Mouse (Mus musculus): Measurements from ENCODE around the gene Grpel1. TPM values are rescaled to one million over a fixed set of nuclear protein-coding genes. Genes with fewer than 3 reads are reported as not detected.

The Grpel1 gene
- polyA plus RNA-seq, 1 experiment: 28.8 TPM

DNA sequence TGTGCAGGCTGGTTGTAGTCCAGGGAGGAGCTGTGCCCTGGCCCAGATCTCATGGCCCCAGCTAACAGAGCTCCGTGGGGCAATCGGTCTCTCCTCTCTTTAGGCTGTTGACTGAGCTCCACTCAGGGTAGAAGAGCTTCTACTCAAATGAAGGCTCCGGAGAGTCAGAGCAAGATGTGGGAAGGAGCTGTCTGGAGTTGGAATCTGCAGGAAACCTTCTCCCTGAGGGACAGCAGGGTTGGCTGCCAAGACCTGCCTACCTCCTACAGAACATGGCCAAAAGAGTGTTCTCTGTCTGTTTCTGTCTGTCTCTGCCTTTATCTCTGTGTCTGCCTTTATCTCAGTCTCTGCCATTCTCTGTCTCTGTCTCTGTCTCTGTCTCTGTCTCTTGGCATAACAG lies 35.2 kb upstream of the Grpel1 start:
- H3K27me3 ChIP-seq (ENCODE audit: control insufficient read depth, insufficient read depth, low read length, poor library complexity, severe bottlenecking): no peaks in the 10 kb centered on the region
- no peak overlapping the region for H3K4me3 ChIP-seq (ENCODE audit: low read depth, low read length)
- no peaks in the 10 kb centered on the region for H3K9me3 ChIP-seq (replicated peaks; ENCODE audit: control insufficient read depth, insufficient read depth, low read length, poor library complexity, severe bottlenecking)
- no peaks in the 10 kb centered on the region for H3K36me3 ChIP-seq (ENCODE audit: control insufficient read depth, insufficient read depth, low read length, poor library complexity, severe bottlenecking)
- no peak overlapping the region for H3K9ac ChIP-seq (ENCODE audit: low read depth, poor library complexity, severe bottlenecking)
- TF ChIP-seq CTCF (IDR thresholded peaks at IDR 0.05; ENCODE audit: low read depth, low read length) (no peak), EP300 (IDR thresholded peaks at IDR 0.05; ENCODE audit: insufficient read depth, low read depth, low read length) (no peak), POLR2A (IDR thresholded peaks at IDR 0.05; ENCODE audit: insufficient read depth, low read length) (no peak)
- no peaks in the 10 kb centered on the region for H3K4me1 ChIP-seq (ENCODE audit: control insufficient read depth, insufficient read depth, low read length)
- H3K27ac ChIP-seq (ENCODE audit: insufficient read depth, low read length): no peak overlapping the region

DNA sequence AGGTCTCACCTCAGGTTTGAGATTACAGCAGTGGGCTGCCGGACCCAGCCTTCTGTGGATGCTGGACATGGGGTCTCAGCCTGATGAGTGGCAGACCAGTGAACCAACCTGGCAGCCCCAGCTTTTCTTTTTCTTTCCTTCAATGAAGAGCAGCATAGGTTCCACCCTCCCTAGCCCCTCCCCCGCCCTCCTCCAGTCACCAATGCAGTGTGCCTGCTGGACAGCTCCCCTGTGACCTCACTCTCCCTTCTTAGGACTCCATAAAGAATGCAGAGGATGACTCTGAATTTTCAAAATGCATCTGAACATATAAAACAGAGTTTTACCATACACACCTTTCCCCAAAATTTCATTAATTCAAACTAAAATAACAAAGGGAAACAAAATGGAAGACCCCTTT lies 33.1 kb upstream of the Grpel1 start:
- no peaks in the 10 kb centered on the region for H3K9me3 ChIP-seq (replicated peaks; ENCODE audit: control insufficient read depth, insufficient read depth, low read length, poor library complexity, severe bottlenecking)
- no peak overlapping the region for H3K9ac ChIP-seq (ENCODE audit: low read depth, poor library complexity, severe bottlenecking)
- H3K27ac ChIP-seq (ENCODE audit: insufficient read depth, low read length): no peak overlapping the region
- H3K4me1 ChIP-seq (ENCODE audit: control insufficient read depth, insufficient read depth, low read length): no peaks in the 10 kb centered on the region
- no peak for TF ChIP-seq CTCF (IDR thresholded peaks at IDR 0.05; ENCODE audit: low read depth, low read length)
- no peak for TF ChIP-seq EP300 (IDR thresholded peaks at IDR 0.05; ENCODE audit: insufficient read depth, low read depth, low read length)
- TF ChIP-seq POLR2A (IDR thresholded peaks at IDR 0.05; ENCODE audit: insufficient read depth, low read length): no peak
- no peak overlapping the region for H3K4me3 ChIP-seq (ENCODE audit: low read depth, low read length)
- no peaks in the 10 kb centered on the region for H3K36me3 ChIP-seq (ENCODE audit: control insufficient read depth, insufficient read depth, low read length, poor library complexity, severe bottlenecking)
- no peaks in the 10 kb centered on the region for H3K27me3 ChIP-seq (ENCODE audit: control insufficient read depth, insufficient read depth, low read length, poor library complexity, severe bottlenecking)

DNA sequence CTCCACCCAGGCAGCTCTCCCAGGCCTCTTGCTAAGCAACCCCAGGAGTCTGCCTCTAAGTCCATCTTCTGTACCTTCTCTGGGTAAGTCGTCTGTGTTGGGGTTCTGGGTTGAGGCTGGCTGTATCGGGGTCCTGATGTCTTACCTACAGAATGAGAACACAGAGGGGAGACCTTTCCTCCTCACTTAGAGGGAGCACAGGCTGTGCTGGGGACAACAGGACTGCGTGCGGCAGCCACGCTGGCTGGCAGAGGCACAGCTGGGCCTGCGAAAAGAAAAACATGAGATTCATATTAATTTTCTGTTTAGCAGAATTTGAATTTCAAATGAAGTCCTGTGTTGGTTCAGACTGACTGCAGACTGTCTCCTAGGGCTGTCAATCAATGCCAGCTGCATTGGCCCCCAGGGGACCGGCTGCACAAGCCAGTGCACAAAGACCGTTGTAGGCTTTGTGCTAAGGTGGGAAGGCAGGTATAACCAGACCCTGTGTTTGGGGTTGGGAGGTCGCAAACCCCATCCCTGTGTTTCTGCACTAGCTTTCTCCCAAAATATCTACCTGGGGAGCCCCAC lies 30.3 kb upstream of the Grpel1 start:
- no peak overlapping the region for H3K27ac ChIP-seq (ENCODE audit: insufficient read depth, low read length)
- H3K9ac ChIP-seq (ENCODE audit: low read depth, poor library complexity, severe bottlenecking): no peak overlapping the region
- no peaks in the 10 kb centered on the region for H3K9me3 ChIP-seq (replicated peaks; ENCODE audit: control insufficient read depth, insufficient read depth, low read length, poor library complexity, severe bottlenecking)
- H3K4me1 ChIP-seq (ENCODE audit: control insufficient read depth, insufficient read depth, low read length): no peaks in the 10 kb centered on the region
- H3K27me3 ChIP-seq (ENCODE audit: control insufficient read depth, insufficient read depth, low read length, poor library complexity, severe bottlenecking): no peaks in the 10 kb centered on the region
- no peak overlapping the region for H3K4me3 ChIP-seq (ENCODE audit: low read depth, low read length)
- no peak for TF ChIP-seq EP300 (IDR thresholded peaks at IDR 0.05; ENCODE audit: insufficient read depth, low read depth, low read length)
- TF ChIP-seq CTCF (IDR thresholded peaks at IDR 0.05; ENCODE audit: low read depth, low read length): no peak
- no peaks in the 10 kb centered on the region for H3K36me3 ChIP-seq (ENCODE audit: control insufficient read depth, insufficient read depth, low read length, poor library complexity, severe bottlenecking)

DNA sequence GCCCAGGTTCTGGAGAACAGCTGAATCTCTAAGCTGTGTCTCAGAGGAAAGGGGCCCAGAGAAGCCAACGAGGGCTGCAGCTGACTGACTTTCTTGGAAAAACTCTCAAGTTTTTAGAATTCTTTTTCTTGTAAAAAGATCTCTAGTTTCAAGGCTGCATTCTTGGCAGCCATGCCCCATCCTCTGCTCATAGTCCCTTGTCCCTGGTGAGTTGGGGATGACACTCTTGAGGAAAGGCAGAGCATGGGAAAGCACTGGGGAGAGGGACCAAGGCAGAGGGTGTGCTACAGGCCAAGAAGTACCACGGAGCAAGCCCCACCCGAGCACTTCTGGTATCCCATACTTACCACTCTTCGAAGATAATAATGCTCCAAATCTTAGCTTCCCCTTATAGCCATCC lies 27.9 kb upstream of the Grpel1 start:
- Histone ChIP-seq H3K27me3 (ENCODE audit: control insufficient read depth, insufficient read depth, low read length, poor library complexity, severe bottlenecking) (no peaks in the 10 kb centered on the region), H3K4me3 (ENCODE audit: low read depth, low read length) (no peak overlapping the region), H3K36me3 (ENCODE audit: control insufficient read depth, insufficient read depth, low read length, poor library complexity, severe bottlenecking) (no peaks in the 10 kb centered on the region), H3K4me1 (ENCODE audit: control insufficient read depth, insufficient read depth, low read length) (no peaks in the 10 kb centered on the region), H3K9me3 (replicated peaks; ENCODE audit: control insufficient read depth, insufficient read depth, low read length, poor library complexity, severe bottlenecking) (no peaks in the 10 kb centered on the region), H3K9ac (ENCODE audit: low read depth, poor library complexity, severe bottlenecking) (no peak overlapping the region), H3K27ac (ENCODE audit: insufficient read depth, low read length) (no peak overlapping the region)
- TF ChIP-seq CTCF (IDR thresholded peaks at IDR 0.05; ENCODE audit: low read depth, low read length) (no peak), POLR2A (IDR thresholded peaks at IDR 0.05; ENCODE audit: insufficient read depth, low read length) (no peak), EP300 (IDR thresholded peaks at IDR 0.05; ENCODE audit: insufficient read depth, low read depth, low read length) (no peak)

DNA sequence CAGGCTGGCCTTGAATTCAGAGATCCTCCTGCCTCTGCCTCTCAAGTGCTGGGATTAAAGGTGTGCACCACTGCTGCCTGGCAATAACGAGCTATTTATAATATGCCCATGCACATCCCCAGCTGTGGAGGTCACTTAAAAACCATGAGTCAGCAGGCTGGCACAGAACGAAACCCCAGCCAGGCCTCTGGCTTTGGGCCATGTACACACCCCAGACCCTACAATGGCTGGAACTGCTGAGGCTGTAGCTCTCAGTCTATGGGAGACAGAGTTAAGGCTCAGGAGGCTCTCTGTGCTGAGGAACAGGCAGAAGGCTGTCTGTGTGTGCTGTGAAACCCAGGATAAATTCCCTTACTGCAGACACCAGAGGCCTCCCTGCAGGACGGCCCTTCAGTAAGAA lies 24.1 kb upstream of the Grpel1 start:
- Histone ChIP-seq H3K4me1 (ENCODE audit: control insufficient read depth, insufficient read depth, low read length) (no peaks in the 10 kb centered on the region), H3K9ac (ENCODE audit: low read depth, poor library complexity, severe bottlenecking) (no peak overlapping the region), H3K4me3 (ENCODE audit: low read depth, low read length) (no peak overlapping the region), H3K27me3 (ENCODE audit: control insufficient read depth, insufficient read depth, low read length, poor library complexity, severe bottlenecking) (no peaks in the 10 kb centered on the region), H3K27ac (ENCODE audit: insufficient read depth, low read length) (no peak overlapping the region), H3K9me3 (replicated peaks; ENCODE audit: control insufficient read depth, insufficient read depth, low read length, poor library complexity, severe bottlenecking) (no peaks in the 10 kb centered on the region), H3K36me3 (ENCODE audit: control insufficient read depth, insufficient read depth, low read length, poor library complexity, severe bottlenecking) (no peaks in the 10 kb centered on the region)
- TF ChIP-seq POLR2A (IDR thresholded peaks at IDR 0.05; ENCODE audit: insufficient read depth, low read length) (no peak), CTCF (IDR thresholded peaks at IDR 0.05; ENCODE audit: low read depth, low read length) (no peak), EP300 (IDR thresholded peaks at IDR 0.05; ENCODE audit: insufficient read depth, low read depth, low read length) (no peak)

DNA sequence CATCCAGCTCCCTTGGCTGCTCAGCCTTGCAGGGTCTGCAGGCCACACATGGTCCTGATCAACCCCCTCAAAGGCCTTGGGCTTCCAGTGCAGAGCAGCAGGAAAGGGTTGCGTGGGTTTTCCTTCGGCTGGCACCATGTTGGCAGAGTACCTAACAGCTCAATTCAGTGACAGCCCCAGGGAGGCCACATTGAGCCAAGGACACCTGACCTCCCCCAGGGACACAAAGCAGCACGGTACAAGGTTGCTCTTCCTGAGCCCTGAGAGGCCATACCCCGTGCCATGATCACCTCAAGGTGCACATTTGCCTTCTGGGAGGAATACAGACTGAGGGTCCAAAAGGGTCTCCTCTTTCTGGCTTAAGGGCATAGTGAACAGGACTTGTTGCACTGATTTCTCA lies 20.2 kb upstream of the Grpel1 start:
- Histone ChIP-seq H3K36me3 (ENCODE audit: control insufficient read depth, insufficient read depth, low read length, poor library complexity, severe bottlenecking) (no peaks in the 10 kb centered on the region), H3K27me3 (ENCODE audit: control insufficient read depth, insufficient read depth, low read length, poor library complexity, severe bottlenecking) (no peaks in the 10 kb centered on the region), H3K4me1 (ENCODE audit: control insufficient read depth, insufficient read depth, low read length) (no peaks in the 10 kb centered on the region), H3K9ac (ENCODE audit: low read depth, poor library complexity, severe bottlenecking) (no peak overlapping the region), H3K4me3 (ENCODE audit: low read depth, low read length) (no peak overlapping the region), H3K9me3 (replicated peaks; ENCODE audit: control insufficient read depth, insufficient read depth, low read length, poor library complexity, severe bottlenecking) (no peaks in the 10 kb centered on the region), H3K27ac (ENCODE audit: insufficient read depth, low read length) (no peak overlapping the region)
- TF ChIP-seq POLR2A (IDR thresholded peaks at IDR 0.05; ENCODE audit: insufficient read depth, low read length) (no peak), EP300 (IDR thresholded peaks at IDR 0.05; ENCODE audit: insufficient read depth, low read depth, low read length) (no peak), CTCF (IDR thresholded peaks at IDR 0.05; ENCODE audit: low read depth, low read length) (no peak)
